Mouse (Mus musculus) thymus, adult 18-20 months (tissue): ENCODE data around the gene Eif4g3.

ENCODE experiments used
- DNase-seq, 2 experiments: peaks; one replicate each; pipeline ENCODE4 v3.0.0; 2022; ENCODE audit warnings: mixed read lengths in 2 of 2

Gene Eif4g3

DNA sequence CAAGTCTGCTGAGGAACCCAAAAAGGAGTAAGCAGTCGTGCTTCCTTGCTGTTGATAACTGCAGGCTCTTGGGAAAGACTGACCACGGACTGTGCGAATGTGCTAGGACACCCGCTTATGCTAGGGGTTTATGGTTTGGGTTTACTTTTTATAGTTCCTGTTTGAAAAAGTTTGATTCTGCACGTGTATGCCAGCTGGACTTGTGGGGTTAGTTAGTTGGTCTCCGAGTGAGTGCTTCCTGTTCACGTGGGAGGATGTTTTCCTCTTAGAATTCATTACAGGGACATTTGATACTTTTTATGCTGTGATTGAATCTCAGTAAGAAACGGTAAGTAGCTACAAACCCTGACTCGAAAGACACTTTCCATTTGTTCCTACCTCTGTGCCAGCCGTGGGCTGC lies 230.8 kb downstream of the Eif4g3 start:
- DNase-seq: no peak

DNA sequence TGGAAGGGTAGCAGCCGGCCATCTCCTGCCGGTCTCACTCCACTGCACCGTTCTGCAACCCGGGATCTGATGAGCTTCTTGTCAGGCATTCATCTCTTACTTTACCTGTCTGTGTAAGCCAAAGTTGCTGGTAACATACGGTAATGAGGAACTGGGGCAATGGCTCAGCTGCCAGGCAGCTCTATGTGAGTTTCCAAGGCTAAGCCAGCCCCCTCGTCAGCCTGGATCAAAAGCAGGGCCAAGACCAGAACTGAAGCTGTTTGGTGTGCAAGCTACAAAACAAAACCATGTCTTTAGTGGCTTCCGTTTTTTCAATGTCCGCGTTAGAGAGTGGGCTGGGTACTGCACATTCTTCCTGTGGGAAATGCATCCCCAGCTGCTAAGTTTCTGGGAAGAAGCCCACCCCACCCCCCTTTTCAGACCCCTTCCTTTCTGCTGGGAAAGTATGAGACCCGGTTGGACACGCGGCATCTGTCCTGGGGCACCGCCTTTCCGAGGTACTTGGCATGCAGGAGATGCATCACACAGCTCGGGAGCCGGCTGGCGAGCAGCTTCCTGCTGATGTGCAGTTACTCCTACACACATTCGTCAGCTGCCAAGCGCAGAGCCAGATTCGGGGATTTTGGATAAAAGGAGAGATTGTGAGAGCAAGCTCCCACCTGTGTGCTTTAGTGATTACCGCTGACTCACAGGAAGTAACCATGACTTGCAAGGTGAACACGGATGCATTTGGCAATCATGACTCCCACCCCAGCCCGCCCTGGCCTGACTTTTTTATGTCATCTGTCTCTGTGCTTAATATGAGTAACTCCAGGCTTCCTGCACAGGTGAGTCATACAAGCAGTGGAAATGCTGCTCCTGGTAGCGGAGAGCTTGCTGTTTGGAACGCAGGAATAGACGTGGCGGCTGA lies 254.2 kb downstream of the Eif4g3 start:
- no peak for DNase-seq

DNA sequence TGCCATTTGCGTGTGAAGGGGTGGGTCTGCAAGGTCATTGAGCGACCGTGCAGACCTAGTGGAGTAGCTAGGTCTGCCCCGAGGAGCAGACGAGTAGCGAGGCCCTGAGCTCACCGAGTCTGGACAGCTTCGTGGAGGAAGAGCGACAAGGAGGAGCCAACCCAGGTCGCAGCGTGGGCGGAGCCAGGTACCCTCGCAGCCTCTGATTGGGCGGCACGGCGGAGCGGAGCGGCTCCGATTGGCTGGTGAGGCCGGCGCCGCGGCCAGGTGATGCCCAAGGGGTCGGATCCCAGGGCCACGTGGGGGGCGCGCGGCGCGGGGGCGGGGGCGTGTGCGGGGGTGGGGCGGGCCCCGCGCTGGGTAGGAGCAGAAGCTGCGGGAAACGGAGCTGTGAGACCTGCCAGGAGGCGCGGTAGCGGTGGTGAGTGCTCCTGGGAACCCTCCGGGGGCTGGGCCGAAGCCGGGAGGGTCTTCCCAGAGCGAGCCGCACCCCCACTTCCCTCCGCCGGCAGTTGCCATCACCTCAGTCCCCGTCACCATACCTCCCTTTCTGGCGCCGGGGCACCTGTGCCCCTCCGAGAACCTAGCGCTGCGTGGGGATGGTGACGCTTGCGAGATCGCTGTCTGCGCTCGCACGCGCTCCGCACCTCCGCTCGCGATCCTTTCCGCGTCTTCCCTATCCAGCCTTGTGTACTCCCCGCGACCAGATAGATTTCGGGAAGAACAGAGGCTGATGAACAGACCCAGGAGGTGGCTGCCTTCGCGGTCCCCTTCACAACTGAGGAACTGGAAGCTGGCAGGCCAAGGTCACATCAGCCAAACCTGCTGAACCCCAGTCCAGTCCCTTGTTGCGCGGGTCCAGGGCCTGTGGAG lies 257.5 kb downstream of the Eif4g3 start, which contains the start of the genes Sh2d5 and Kif17:
Gene Sh2d5, plus strand, starts transcription at position 316 of the 873 bp plus-strand sequence.
Gene Kif17, plus strand, starts transcription at position 348 of the 873 bp plus-strand sequence.
- DNase-seq: peak; percentile 77 to 85

DNA sequence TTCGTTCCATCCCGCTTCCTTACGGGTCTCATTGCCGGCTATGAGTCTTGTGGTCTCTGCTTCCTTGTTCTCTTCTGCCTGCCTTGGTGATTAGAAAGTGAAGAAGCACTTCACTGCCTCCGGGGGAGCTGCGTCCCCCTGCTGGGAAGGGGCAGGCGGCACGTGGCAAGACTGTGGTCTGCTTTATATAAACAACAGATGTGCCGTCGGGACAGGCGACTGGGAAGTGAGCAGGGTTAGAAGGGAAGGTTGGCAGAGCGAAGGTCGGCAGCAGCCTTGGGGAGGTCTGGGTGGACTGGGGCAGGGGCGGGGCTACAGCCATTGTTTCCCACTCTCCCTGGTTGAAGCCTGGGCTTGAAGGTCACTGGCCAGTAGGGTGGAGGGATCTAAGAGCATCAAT lies 259.0 kb downstream of the Eif4g3 start:
- DNase-seq: peak in 1 of 2 experiments; percentile 34

DNA sequence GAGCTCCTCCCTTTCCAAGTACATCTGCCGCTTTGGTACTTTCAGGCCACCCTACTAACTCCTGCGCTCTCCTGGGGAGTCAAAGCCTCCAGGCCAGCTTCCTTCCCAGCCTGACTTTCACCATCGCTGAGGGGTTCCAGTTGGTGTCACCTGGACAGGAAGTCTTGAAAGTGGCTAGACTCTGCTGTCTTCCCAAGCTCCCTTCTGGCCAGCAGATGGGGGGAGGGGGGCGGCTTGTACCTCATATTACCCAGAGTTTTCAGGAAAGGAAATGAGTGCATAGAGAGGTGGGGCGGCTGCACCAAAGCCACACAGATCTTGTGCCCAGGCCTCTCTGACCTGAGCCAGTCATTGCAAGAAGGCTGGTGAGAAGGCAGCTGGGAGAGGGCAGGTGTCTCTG lies 259.4 kb downstream of the Eif4g3 start:
- no peak for DNase-seq

DNA sequence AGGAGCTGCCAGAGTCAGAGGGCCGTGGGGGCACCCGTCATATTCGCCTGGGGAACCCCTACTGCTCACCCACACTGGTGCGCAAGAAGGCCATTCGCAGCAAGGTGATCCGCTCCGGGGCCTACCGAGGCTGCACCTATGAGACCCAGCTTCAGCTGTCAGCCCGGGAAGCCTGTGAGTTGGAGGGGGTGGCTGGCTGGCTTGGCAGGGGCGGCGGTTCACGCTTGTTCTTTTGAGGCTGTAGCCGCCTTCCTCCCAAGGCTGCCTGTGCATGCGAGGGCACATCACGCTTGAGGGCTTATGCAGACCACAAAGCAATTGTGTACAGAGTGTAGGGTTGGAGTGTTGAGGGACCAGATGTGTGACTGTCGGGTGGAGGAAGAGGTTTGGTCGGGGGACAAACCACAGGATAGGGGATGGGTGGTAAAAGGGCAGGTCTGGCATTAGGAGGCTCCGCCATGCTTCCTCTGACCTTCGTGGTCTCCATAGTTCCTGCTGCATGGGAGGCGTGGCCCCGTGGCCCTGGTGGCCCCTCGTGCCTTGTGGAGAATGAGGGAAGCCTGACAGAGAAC lies 264.4 kb downstream of the Eif4g3 start:
- no peak for DNase-seq
